Mouse (Mus musculus) activated CD4-positive, CD25-positive, alpha-beta regulatory T cell, adult 4 months (primary cell): ENCODE data around the gene Slc22a5. TPM values are rescaled to one million over a fixed set of nuclear protein-coding genes. Genes with fewer than 3 reads are reported as not detected.
A peak's percentile ranks its signal among the peaks of the same experiment; 100 is the strongest.
"Not testable (repeated sequence)": the region's sequence is repeated elsewhere in the genome, so short reads cannot be mapped to it uniquely, and the experiment has no call there.

Source experiments
- ATAC-seq: one replicate; pipeline ENCODE4 v1.8.0; 2017
- polyA plus RNA-seq, 2 experiments: library from polyadenylated mRNA; unstranded; fragments of 100-300 nt; shearing (Covaris generic); gene quantifications; one replicate each; pipeline ENCODE4 v1.2.1; 2017

The Slc22a5 gene
- 10 to 100 TPM; 10.8 to 16.0 TPM for polyA plus RNA-seq

DNA sequence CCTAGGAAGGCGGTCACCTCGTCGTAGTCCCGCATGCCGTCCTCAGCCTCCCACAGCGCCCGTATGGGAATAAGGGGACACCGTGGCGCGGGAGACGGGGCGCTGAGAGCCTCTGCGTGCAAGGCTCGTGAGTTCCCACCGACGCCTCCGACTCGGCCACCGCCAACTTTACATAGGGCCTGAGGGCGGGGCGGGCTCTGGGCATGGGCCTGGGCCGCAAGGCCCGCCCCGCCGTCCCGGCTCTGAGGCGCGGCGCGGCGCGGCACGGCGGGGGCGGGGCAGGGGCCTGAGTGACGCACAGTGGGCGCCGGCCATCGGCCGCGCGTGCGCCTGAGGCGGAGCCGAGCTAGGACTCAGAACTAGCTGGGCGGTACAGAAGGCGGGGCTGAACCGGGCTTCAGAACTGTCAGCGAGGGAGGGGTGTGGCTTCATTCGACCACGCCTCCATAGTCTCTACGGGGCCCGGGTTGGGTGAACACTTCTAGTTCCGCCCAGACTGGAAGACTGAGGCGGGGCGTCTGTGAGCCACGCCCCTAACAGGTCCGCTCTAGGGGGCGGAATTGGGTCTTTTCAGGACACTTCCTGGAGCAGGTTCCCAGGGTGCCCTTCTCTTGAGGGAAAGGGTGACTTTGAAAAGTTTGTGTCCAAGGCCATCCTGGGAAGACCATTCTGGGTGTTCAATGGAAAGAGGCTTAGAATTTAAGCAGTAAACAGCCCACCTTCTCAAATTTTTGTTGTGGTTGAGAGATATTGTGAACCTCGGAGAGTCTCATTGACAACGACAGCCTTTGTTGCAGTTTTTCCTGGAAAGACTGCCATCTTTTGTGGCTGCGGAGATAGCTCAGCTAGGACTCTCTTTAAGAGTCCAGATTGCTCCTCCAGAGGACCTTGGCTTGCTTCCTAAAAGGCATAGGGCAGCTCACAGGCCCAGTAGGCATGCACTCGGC lies at the start of gene Slc22a5:
Gene Slc22a5, minus strand, starts transcription at position 156 of the 947 bp plus-strand sequence.
- ATAC-seq = peak; percentile 93

DNA sequence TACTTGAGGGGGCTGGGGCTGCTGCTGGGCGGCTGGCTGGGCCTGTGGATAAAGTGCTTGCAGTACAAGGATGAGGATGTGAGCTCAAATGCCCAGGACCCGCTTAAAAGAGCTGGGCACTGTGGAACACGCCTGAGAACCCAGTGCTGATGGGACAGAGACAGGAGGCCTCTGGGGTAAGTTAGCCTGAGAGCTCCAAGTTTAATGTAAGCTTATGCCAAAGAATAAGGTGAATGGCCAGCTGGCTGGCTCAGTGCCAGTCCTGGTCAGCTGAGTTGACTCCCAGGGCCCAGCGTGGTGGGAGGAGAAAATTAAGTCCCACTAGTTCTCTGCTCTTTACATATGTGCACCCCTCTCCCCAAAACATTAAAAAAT lies 40.5 kb upstream of the Slc22a5 start:
- ATAC-seq = not testable (repeated sequence)

DNA sequence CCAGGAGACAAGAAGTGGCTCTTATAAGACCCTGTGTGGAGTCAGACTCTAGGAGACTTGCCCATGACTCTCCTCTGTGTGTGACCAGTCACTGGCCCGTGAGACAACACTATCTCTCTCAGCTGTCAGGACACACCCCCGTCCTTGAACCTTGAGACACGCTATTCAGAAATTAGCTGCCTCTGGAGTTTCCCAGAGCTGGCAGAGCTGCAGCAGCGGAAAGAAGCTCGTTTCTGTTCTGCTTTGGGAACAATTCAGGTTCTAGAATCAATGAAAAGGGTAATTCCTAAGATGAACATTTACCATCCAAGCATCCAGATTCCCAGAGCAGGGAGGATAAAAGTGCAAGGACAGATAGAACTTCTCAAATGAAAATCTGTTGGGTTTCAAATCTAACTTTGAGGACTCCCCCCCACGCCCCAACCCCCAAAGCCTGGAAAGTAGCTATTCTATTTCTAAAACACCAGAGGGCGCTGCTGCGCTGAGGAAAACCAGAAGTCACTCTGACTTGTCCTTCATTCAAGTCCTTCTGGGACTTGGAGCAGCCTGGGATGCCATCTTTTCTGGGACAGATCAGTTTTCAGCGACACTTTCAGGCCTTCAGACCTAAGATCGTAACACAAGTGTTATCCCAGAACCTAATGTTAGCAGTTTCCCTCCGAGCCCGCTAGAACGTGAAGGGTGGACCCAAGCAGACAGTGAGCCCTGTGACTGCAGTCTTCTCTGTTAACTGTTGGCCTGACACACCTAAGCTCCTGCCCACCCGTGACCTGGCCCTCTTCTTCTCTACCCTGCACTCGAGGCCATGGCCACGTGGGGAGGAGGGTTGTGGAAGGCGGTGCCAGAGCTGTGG lies 39.9 kb upstream of the Slc22a5 start:
- no peak for ATAC-seq

- no peak for ATAC-seq
Measured at GRCm38 (mm10) chr11:53929741-53930140, 38.3 kb upstream of the Slc22a5 start.

GRCm38 (mm10) chr11:53928585-53928984 lies 37.1 kb upstream of the Slc22a5 start:
- ATAC-seq = no peak

- ATAC-seq = no peak
Measured at GRCm38 (mm10) chr11:53926303-53926702, 34.8 kb upstream of the Slc22a5 start.

DNA sequence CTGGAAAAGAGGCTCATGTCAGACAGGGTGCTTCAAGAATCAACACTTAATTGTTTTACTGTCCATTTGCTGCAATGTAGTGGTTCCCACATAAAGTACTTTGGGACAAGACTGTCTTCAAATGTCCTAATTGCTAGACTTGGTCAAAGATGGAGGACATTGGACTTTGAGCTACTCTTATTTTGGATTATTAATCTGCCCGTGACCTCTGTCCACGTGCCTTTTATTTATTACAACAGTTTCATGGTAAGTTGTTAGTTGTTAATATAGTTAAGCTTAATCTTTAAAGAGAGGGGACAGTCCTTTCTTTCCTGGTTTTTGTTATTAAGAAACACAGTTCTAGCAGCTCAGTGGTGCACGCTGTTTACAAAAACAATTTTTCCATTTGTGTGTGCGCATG lies 27.4 kb upstream of the Slc22a5 start:
- ATAC-seq = no peak

GRCm38 (mm10) chr11:53911011-53911410 lies 19.6 kb upstream of the Slc22a5 start:
- no peak for ATAC-seq

DNA sequence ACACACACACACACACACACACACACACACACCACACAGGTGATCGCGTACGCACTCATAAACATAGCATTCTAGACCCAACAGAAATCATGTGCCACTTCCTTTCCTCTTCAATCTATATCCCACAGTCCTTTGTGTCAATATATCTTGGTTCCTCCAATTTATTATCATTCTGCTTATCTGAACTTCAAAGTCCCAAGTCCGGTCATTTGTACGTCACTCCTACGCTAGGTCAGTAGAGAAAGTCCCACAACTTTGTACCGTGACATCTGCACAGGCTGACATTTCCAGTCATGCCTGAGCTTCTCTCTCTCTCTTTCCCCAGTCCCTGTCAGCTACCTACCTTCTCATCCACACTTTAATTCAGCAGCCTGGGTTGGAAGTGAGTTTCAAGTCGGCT lies 17.2 kb upstream of the Slc22a5 start:
- no peak for ATAC-seq

GRCm38 (mm10) chr11:53904534-53904925 lies 13.1 kb upstream of the Slc22a5 start:
- ATAC-seq = no peak

DNA sequence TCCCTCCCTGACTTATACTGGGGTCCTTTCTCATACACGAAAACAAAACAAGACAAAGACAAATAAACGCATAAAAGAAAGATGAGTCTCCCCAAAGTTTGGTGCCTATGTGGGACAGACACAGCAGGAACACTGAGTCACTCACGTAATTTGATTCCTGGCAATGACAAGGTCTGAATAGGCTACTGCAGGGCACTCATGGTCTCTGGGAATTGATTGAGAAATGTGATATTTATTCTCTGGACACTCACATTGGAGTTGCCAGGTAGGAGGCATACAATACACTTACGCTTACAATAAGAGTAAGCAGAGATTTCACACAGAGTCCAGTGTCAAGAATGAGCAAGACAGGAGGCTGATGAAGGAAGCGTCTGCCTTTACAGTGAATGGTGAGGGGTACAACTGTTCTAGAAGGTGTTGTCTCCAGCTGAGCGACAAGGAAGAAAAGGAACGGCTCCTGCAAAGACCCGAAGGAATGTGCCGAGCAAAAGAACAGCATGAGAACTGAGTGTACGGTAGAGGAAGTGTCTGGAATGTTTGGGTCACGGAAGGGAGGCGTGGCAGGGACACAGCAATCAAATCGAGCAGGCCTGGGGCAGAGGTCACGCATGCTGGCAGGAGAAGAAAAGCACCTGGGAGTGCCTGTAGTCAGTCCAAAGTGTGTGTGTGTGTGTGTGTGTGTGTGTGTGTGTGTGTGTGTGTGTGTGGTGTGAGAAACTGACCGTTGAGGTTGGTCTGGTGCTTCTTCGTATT lies 12.5 kb upstream of the Slc22a5 start:
- ATAC-seq = no peak

- no peak for ATAC-seq
Measured at GRCm38 (mm10) chr11:53902741-53903140, 11.3 kb upstream of the Slc22a5 start.

DNA sequence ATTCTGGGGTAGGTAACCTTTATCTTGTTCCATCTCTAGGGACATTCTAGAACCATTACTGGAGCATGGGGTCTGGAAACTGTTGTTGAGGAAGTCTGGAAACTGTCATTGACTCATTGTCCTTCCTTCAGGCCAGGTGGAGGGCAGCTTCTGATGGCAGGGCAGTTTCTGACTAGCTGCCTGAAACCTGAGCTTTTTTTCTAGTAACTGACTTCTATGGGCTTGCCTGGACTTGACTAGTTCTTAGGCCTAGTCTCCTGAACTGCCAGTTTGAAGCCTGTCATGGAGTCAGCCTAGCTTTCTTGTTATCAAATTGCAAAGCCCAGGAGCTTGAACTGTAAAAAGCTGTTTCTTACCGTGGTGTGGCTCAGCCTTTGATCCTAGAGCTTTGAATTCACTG lies 9.5 kb upstream of the Slc22a5 start:
- no peak for ATAC-seq

DNA sequence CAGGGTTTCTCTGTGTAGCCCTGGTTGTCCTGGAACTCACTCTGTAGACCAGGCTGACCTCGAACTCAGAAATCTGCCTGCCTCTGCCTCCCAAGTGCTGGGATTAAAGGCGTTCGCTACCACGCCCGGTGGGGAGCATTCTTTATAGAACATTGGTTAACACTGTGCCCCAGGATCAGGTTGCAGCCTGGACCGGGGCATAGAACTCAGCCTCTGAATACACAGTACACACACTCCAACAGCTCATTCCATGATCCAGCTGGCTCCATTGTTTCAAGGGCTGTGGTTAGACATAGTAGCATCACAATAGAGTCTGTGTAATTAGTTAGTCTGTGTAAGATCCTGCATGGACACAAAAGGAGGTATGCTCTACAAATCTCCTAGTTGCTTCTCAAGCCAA lies 8.5 kb upstream of the Slc22a5 start:
- ATAC-seq = no peak

GRCm38 (mm10) chr11:53899004-53899403 lies 7.5 kb upstream of the Slc22a5 start:
- no peak for ATAC-seq

GRCm38 (mm10) chr11:53896935-53897334 lies 5.5 kb upstream of the Slc22a5 start:
- no peak for ATAC-seq

DNA sequence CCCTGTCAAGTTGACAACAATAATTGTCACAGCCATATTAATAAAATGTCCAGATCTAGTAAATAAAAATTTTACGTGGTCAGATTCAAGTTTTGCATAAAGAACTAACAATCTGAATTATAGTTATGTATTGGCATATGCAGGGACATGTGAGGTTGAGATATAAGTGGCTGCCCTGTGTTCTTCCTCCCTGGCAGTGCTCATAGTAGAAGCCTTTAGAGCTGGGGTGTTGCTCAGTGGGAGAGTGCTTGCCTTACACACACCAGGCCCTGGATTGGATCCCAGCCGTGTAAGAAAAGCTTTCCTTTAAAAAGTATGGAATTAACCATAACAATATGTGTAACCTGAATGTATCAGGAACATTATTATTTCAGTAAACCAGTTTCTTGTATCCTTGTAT lies 2.0 kb upstream of the Slc22a5 start:
- no peak for ATAC-seq

DNA sequence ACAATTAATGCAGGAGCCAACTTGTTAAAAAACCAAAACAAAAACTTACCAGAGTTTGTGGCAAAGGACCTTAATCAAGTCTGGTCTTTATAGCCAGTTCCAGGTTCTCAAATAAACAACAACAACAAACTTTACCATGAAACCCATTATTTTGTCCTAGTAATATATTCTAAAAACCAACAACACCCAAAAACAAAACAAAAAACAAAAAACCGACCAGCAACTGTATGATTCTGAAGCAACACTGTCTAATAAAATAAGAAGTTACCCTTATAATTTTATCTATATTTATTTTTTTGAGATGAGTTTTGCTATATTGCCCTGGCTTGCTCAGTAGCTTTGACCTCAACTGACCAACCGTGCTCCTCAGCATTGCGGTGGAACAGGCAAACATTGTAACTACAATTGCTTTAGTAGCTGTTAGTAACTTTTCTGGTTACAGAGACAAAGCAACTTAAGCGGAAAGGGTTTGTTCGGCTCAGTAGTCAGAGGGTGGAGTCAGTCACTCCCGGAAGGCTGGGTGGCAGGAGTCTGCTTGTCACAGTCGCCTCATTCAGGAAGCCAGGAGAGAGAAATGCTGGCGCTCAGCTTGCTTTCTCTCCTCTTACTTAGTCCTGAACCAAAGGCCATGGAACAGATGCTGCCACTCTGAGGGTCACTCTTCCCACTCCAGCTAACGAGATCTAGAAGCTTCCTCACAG lies 1.4 kb upstream of the Slc22a5 start:
- peak; percentile 38 for ATAC-seq

DNA sequence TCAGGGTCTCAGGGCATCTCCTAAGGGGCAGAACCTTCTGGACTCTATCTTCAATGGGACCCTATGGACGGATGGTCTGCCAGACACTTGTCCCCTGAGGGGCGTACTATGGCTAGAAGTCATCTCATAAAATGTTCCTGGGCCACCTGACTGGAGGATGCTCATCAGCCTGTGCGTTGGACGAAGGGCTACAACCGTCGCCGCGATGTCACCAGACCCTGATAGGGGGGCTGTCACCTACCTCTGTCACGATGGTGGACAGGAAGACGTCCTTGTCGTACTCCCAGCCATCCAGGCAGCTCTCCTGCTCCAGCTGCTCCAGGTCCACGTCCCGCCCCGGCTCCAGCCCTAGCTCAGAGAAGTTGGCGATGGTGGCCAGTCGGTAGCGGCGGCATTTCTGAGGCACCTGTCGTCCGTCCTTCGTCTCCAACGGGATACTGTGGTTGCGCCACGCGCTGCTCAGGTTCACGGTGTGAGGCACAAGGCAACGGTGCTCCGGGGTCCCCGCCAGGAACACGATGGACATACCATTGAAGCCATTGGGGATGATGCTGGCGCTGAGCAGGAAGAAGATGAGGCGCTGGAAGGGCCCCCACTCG lies 455 bp downstream of the Slc22a5 start:
- ATAC-seq = no peak

- no peak for ATAC-seq
Measured at GRCm38 (mm10) chr11:53890225-53890624, 1.2 kb downstream of the Slc22a5 start.

GRCm38 (mm10) chr11:53889091-53889645 lies 2.3 kb downstream of the Slc22a5 start:
- ATAC-seq = no peak
